Mouse (Mus musculus) kidney, embryonic 15.5 days (tissue): ENCODE measurements around the gene Olfr720. TPM values are rescaled to one million over a fixed set of nuclear protein-coding genes. Genes with fewer than 3 reads are reported as not detected.

ENCODE experiments used
- ATAC-seq: fragments of 200-750 bp; cut with Nextera tagmentation; replicated peaks from 2 replicates; pipeline ENCODE4 v1.8.0; 2017; ENCODE audit warnings: moderate TSS enrichment; ENCODE audit not compliant: low FRiP score
- H3K27ac ChIP-seq: fragments of 300-500 bp; sonication (generic); 2 replicates; pipeline ENCODE4 v1.5.1; 2015; ENCODE audit warnings: mild to moderate bottlenecking, inconsistent platforms
- H3K27me3 ChIP-seq: fragments of 300-500 bp; sonication (generic); 2 replicates; pipeline ENCODE4 v1.6.1; 2015; ENCODE audit warnings: inconsistent platforms
- H3K36me3 ChIP-seq: fragments of 300-500 bp; sonication (generic); 2 replicates; pipeline ENCODE4 v1.6.1; 2015; ENCODE audit warnings: inconsistent platforms
- H3K4me1 ChIP-seq: fragments of 300-500 bp; sonication (generic); 2 replicates; pipeline ENCODE4 v1.6.1; 2015; ENCODE audit warnings: inconsistent platforms
- H3K4me2 ChIP-seq: fragments of 300-500 bp; sonication (generic); 2 replicates; pipeline ENCODE4 v1.6.1; 2015; ENCODE audit warnings: moderate library complexity, mild to moderate bottlenecking, inconsistent platforms
- H3K4me3 ChIP-seq: fragments of 300-500 bp; sonication (generic); replicated peaks from 2 replicates; pipeline ENCODE4 v1.5.1; 2015; ENCODE audit warnings: mild to moderate bottlenecking, inconsistent platforms
- H3K9ac ChIP-seq: fragments of 300-500 bp; sonication (generic); 2 replicates; pipeline ENCODE4 v1.6.1; 2015; ENCODE audit warnings: mild to moderate bottlenecking, inconsistent platforms
- H3K9me3 ChIP-seq: fragments of 300-500 bp; sonication (generic); replicated peaks from 2 replicates; pipeline ENCODE4 v1.6.1; 2016; ENCODE audit warnings: inconsistent platforms
- WGBS: fragments of 180-500 bp; shearing (Covaris S2); methylation state at CpG from one replicate; pipeline ENCODE4 v1.1.7; 2015; ENCODE audit warnings: mixed read lengths; 5-methylcytosine and 5-hydroxymethylcytosine counted together
- polyA plus RNA-seq: library from polyadenylated mRNA; unstranded; fragments of >200 nt; fragmentation: Nextera tagmentation; extraction: Ambion mirVana; gene quantifications from 2 replicates; pipeline ENCODE4 v1.2.1, GENCODE M21; 2015

The Olfr720 gene
- not detected in 2 replicates for polyA plus RNA-seq

DNA sequence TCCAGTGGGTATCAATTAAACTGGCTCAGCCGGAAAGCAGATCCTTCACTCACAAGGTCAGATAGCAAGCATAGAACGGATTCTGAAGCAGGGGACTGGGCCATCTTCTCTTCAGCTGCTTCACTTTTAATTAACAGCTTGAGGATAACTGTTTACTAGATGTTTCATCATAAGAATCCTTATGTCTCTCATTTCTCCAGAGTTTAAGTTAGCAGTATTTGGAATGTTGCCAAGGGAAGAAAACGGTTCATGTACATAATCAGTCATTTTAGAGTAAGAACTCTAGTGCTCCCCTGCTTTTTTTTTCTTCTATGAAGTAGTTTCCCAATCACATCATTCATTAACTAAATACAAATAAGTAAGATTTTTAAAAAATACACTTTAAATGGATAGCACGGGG, at the start of gene Olfr720:
Gene Olfr720, minus strand, starts transcription at position 101 of the 400 bp plus-strand sequence.
- H3K36me3 ChIP-seq = no peaks in the 10 kb centered on the region
- no peak within 1 kb of the TSS for H3K4me3 ChIP-seq
- WGBS = 82% methylated on average over 4 of the region's 4 CpGs
- H3K4me2 ChIP-seq = no peak within 1 kb of the TSS
- no peak within 1 kb of the TSS for H3K27ac ChIP-seq
- H3K9ac ChIP-seq = no peak within 1 kb of the TSS
- ATAC-seq = no peak
- H3K4me1 ChIP-seq = no peaks in the 10 kb centered on the region
- H3K27me3 ChIP-seq = no peaks in the 10 kb centered on the region
- H3K9me3 ChIP-seq = no peaks in the 10 kb centered on the region

Other genes starting within 250 kb of the Olfr720 start
- 3.9 and 4.2 TPM in 2 replicates for gene Atxn7, start 225.4 kb downstream of the Olfr720 start, polyA plus RNA-seq
- gene Thoc7, start 225.0 kb downstream of the Olfr720 start, polyA plus RNA-seq = 174 and 190 TPM in 2 replicates
- 235 and 255 TPM in 2 replicates for gene Psmd6, start 65.9 kb downstream of the Olfr720 start, polyA plus RNA-seq
- gene Olfr31, start 136.0 kb upstream of the Olfr720 start, polyA plus RNA-seq = not detected in 2 replicates
- 4.9 and 5.5 TPM in 2 replicates for gene Il3ra, start 159.4 kb upstream of the Olfr720 start, polyA plus RNA-seq
- not detected in 2 replicates for gene Olfr721-ps1, start 214.5 kb upstream of the Olfr720 start, polyA plus RNA-seq